Mouse (Mus musculus): ENCODE measurements at regions not wholly inside any gene's neighbourhood (a gene's known extent, or its start where the extent isn't known, plus 50 kb on each side); places are given as distances from the start of the nearest gene placed in this dataset.

DNA sequence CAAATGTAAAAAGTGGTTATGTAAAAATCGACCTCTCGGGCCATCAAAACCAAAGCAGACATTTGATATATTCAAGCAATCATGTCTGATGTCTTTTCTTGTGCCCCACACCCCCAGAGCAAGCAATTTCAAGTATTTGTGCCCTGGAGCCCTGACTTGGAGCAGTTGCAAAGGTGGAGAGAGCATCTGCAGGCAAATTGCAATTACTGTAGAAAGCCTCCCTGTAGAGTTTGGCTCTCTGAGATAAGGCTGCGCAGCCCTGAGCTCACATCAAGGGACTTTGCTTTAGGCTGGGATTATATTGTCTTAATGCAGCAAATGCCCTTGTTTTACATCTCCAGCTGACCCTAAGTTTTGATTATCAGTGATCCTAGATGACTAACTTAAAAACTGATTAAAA, 147.3 kb downstream of the Dyrk2 start:
- no peak for TF ChIP-seq CTCF (conservative IDR thresholded peaks at IDR 0.05 in 1 of 2, IDR thresholded peaks at IDR 0.05 in 1 of 2; ENCODE audit: low read depth in 2 of 2, low read length in 2 of 2)
- TF ChIP-seq UBTF (IDR thresholded peaks at IDR 0.05; ENCODE audit: low read depth, low read length), result no peak
- no peak for TF ChIP-seq GABPA (IDR thresholded peaks at IDR 0.05; ENCODE audit: insufficient replicate concordance, low read depth, low read length)
- no peak for TF ChIP-seq EP300 (IDR thresholded peaks at IDR 0.05; ENCODE audit: low read length)
- no peak for TF ChIP-seq USF1 (IDR thresholded peaks at IDR 0.05; ENCODE audit: low read depth, low read length)
- TF ChIP-seq NRF1 (IDR thresholded peaks at IDR 0.05; ENCODE audit: low read depth, low read length), result no peak
- no peak for TF ChIP-seq POLR2A (IDR thresholded peaks at IDR 0.05; ENCODE audit: low read depth, low read length)
- TF ChIP-seq ETS1 (conservative IDR thresholded peaks at IDR 0.05; ENCODE audit: low read depth, low read length), result no peak
